Mouse (Mus musculus): ENCODE data around the gene Ms4a1. TPM values are rescaled to one million over a fixed set of nuclear protein-coding genes. Genes with fewer than 3 reads are reported as not detected.
"Not testable (repeated sequence)": the region's sequence is repeated elsewhere in the genome, so short reads cannot be mapped to it uniquely, and the experiment has no call there.

The Ms4a1 gene
- under 1 TPM; 0.47 to 0.73 TPM for total RNA-seq (2021)
- 0.50 and 1.1 TPM in 2 replicates for polyA plus RNA-seq (2012; rRNA removed)
- long read RNA-seq, partial matches to known transcripts: 0 of 1 reads
- long read RNA-seq, other reads (novel, unspliced or antisense): 0 of 1 reads

- WGBS: 73% methylated on average over 8 of the region's 8 CpGs
- peak in 1 of 2 experiments; percentile 11 for DNase-seq
These were observed at the start of gene Ms4a1 for GRCm38 (mm10) chr19:11266052-11266845. TSS of gene Ms4a1 (minus strand) at chr19:11266241.

GRCm38 (mm10) chr19:11314354-11314753 lies 48.3 kb upstream of the Ms4a1 start, which contains the start of gene Ms4a14:
TSS of gene Ms4a14 (minus strand) at chr19:11314454.
- H3K27ac ChIP-seq: no peak within 1 kb of the TSS
- H3K4me3 ChIP-seq: no peak within 1 kb of the TSS
- H3K36me3 ChIP-seq (ENCODE audit: control insufficient read depth, insufficient read depth, low read length): no peaks in the 10 kb centered on the region
- H3K79me2 ChIP-seq (replicated peaks; ENCODE audit: control insufficient read depth, insufficient read depth, low read length): no peaks in the 10 kb centered on the region
- intact Hi-C loops (cut with DNase I): no loop called here
- DNase-seq: no peak
- H3K27me3 ChIP-seq (ENCODE audit: control insufficient read depth, insufficient read depth, low read length): no peaks in the 10 kb centered on the region
- TF ChIP-seq CTCF (IDR thresholded peaks at IDR 0.05) (no peak), EP300 (IDR thresholded peaks at IDR 0.05; ENCODE audit: insufficient read depth, low read depth, low read length) (no peak), POLR2A (IDR thresholded peaks at IDR 0.05; ENCODE audit: insufficient read depth, low read depth, low read length) (no peak)
- H3K9ac ChIP-seq (ENCODE audit: low read depth, low read length): no peak within 1 kb of the TSS
- H3K4me1 ChIP-seq (ENCODE audit: control insufficient read depth, insufficient read depth, low read length): no peaks in the 10 kb centered on the region
- 53% methylated on average over 1 of the region's 1 CpGs for WGBS

More at GRCm38 (mm10) chr19:11266052-11266845, at the start of gene Ms4a1:
- no peaks in the 10 kb centered on the region for H3K36me3 ChIP-seq (ENCODE audit: control insufficient read depth, insufficient read depth, low read length)
- no peaks in the 10 kb centered on the region for H3K4me1 ChIP-seq (ENCODE audit: control insufficient read depth, insufficient read depth, low read length)
- intact Hi-C loops (cut with DNase I): no loop called here
- TF ChIP-seq EP300 (IDR thresholded peaks at IDR 0.05; ENCODE audit: insufficient read depth, low read depth, low read length) (no peak), CTCF (IDR thresholded peaks at IDR 0.05) (no peak), POLR2A (IDR thresholded peaks at IDR 0.05; ENCODE audit: insufficient read depth, low read depth, low read length) (no peak)
- H3K79me2 ChIP-seq (replicated peaks; ENCODE audit: control insufficient read depth, insufficient read depth, low read length): no peaks in the 10 kb centered on the region
- no peak within 1 kb of the TSS for H3K9ac ChIP-seq (ENCODE audit: low read depth, low read length)
- H3K4me3 ChIP-seq: no peak within 1 kb of the TSS
- H3K27me3 ChIP-seq (ENCODE audit: control insufficient read depth, insufficient read depth, low read length): no peaks in the 10 kb centered on the region
- H3K27ac ChIP-seq: no peak within 1 kb of the TSS

- H3K4me1 ChIP-seq (ENCODE audit: control insufficient read depth, insufficient read depth, low read length): no peaks in the 10 kb centered on the region
- H3K9ac ChIP-seq (ENCODE audit: low read depth, low read length): no peak overlapping the region
- intact Hi-C loops (cut with DNase I): no loop called here
- no peak for DNase-seq
- no peaks in the 10 kb centered on the region for H3K36me3 ChIP-seq (ENCODE audit: control insufficient read depth, insufficient read depth, low read length)
- H3K4me3 ChIP-seq: no peak overlapping the region
- no peaks in the 10 kb centered on the region for H3K79me2 ChIP-seq (replicated peaks; ENCODE audit: control insufficient read depth, insufficient read depth, low read length)
- H3K27ac ChIP-seq: no peak overlapping the region
- TF ChIP-seq CTCF (IDR thresholded peaks at IDR 0.05) (no peak), POLR2A (IDR thresholded peaks at IDR 0.05; ENCODE audit: insufficient read depth, low read depth, low read length) (no peak), EP300 (IDR thresholded peaks at IDR 0.05; ENCODE audit: insufficient read depth, low read depth, low read length) (no peak)
- no peaks in the 10 kb centered on the region for H3K27me3 ChIP-seq (ENCODE audit: control insufficient read depth, insufficient read depth, low read length)
These were observed 42.8 kb upstream of the Ms4a1 start for GRCm38 (mm10) chr19:11308888-11309287.

- intact Hi-C loops (cut with DNase I): not testable (repeated sequence)
These were observed 33.5 kb upstream of the Ms4a1 start for GRCm38 (mm10) chr19:11299529-11299928.

GRCm38 (mm10) chr19:11298939-11299338 lies 32.9 kb upstream of the Ms4a1 start:
- Histone ChIP-seq H3K27me3 (ENCODE audit: control insufficient read depth, insufficient read depth, low read length) (no peaks in the 10 kb centered on the region), H3K27ac (no peak overlapping the region), H3K4me1 (ENCODE audit: control insufficient read depth, insufficient read depth, low read length) (no peaks in the 10 kb centered on the region), H3K79me2 (replicated peaks; ENCODE audit: control insufficient read depth, insufficient read depth, low read length) (no peaks in the 10 kb centered on the region), H3K9ac (ENCODE audit: low read depth, low read length) (no peak overlapping the region), H3K36me3 (ENCODE audit: control insufficient read depth, insufficient read depth, low read length) (no peaks in the 10 kb centered on the region), H3K4me3 (no peak overlapping the region)
- TF ChIP-seq EP300 (IDR thresholded peaks at IDR 0.05; ENCODE audit: insufficient read depth, low read depth, low read length) (no peak), CTCF (IDR thresholded peaks at IDR 0.05) (no peak), POLR2A (IDR thresholded peaks at IDR 0.05; ENCODE audit: insufficient read depth, low read depth, low read length) (no peak)
- no peak for DNase-seq
- intact Hi-C loops (cut with DNase I): no loop called here
- WGBS: 61% methylated on average over 2 of the region's 2 CpGs

More at GRCm38 (mm10) chr19:11299529-11299928, 33.5 kb upstream of the Ms4a1 start:
- not testable (repeated sequence) for H3K27me3 ChIP-seq (ENCODE audit: control insufficient read depth, insufficient read depth, low read length); DNase-seq; H3K9ac ChIP-seq (ENCODE audit: low read depth, low read length); H3K79me2 ChIP-seq (replicated peaks; ENCODE audit: control insufficient read depth, insufficient read depth, low read length); H3K4me1 ChIP-seq (ENCODE audit: control insufficient read depth, insufficient read depth, low read length); H3K27ac ChIP-seq; H3K36me3 ChIP-seq (ENCODE audit: control insufficient read depth, insufficient read depth, low read length); H3K4me3 ChIP-seq
- WGBS: 44% methylated on average over 4 of the region's 4 CpGs

GRCm38 (mm10) chr19:11293616-11294015 lies 27.6 kb upstream of the Ms4a1 start:
- H3K4me3 ChIP-seq; H3K27me3 ChIP-seq (ENCODE audit: control insufficient read depth, insufficient read depth, low read length); H3K27ac ChIP-seq; DNase-seq; H3K79me2 ChIP-seq (replicated peaks; ENCODE audit: control insufficient read depth, insufficient read depth, low read length); H3K4me1 ChIP-seq (ENCODE audit: control insufficient read depth, insufficient read depth, low read length); intact Hi-C loops (cut with DNase I); H3K36me3 ChIP-seq (ENCODE audit: control insufficient read depth, insufficient read depth, low read length); H3K9ac ChIP-seq (ENCODE audit: low read depth, low read length): not testable (repeated sequence)
- whole genome bisulfite sequencing: 13% methylated on average over 3 of the region's 3 CpGs
